Mouse (Mus musculus) hindbrain, embryonic 16.5 days (tissue): ENCODE data around the gene Dcaf6. TPM values are rescaled to one million over a fixed set of nuclear protein-coding genes. Genes with fewer than 3 reads are reported as not detected.

Source experiments
- ATAC-seq: fragments of 200-750 bp; cut with Nextera tagmentation; 2 replicates; pipeline ENCODE4 v1.8.0; 2017; ENCODE audit warnings: moderate TSS enrichment, moderate library complexity
- H3K27ac ChIP-seq: fragments of 300-500 bp; sonication (generic); 2 replicates; pipeline ENCODE4 v1.5.1; 2014; ENCODE audit warnings: low read depth, mild to moderate bottlenecking, control low read depth, low read length, moderate library complexity
- H3K27me3 ChIP-seq: fragments of 300-500 bp; sonication (generic); replicated peaks from 2 replicates; pipeline ENCODE4 v1.6.1; 2014; ENCODE audit warnings: low read length; ENCODE audit not compliant: control insufficient read depth, insufficient read depth
- H3K36me3 ChIP-seq: fragments of 300-500 bp; sonication (generic); 2 replicates; pipeline ENCODE4 v1.6.1; 2014; ENCODE audit warnings: mild to moderate bottlenecking, low read length, moderate library complexity, mixed read lengths; ENCODE audit not compliant: control insufficient read depth, insufficient read depth
- H3K4me1 ChIP-seq: fragments of 300-500 bp; sonication (generic); 2 replicates; pipeline ENCODE4 v1.6.1; 2014; ENCODE audit warnings: low read depth, low read length; ENCODE audit not compliant: control insufficient read depth, insufficient read depth
- H3K4me2 ChIP-seq: fragments of 300-500 bp; sonication (generic); 2 replicates; pipeline ENCODE4 v1.6.1; 2014; ENCODE audit warnings: mild to moderate bottlenecking, low read length, control low read depth, moderate library complexity
- H3K4me3 ChIP-seq: fragments of 300-500 bp; sonication (generic); 2 replicates; pipeline ENCODE4 v1.5.1; 2014; ENCODE audit warnings: mild to moderate bottlenecking, low read length, control low read depth, moderate library complexity
- H3K9ac ChIP-seq: fragments of 300-500 bp; sonication (generic); 2 replicates; pipeline ENCODE4 v1.6.1; 2014; ENCODE audit warnings: low read depth, mild to moderate bottlenecking, control low read depth, low read length, moderate library complexity
- H3K9me3 ChIP-seq: fragments of 300-500 bp; sonication (generic); 2 replicates; pipeline ENCODE4 v1.6.1; 2014; ENCODE audit warnings: mild to moderate bottlenecking, low read length, moderate library complexity; ENCODE audit not compliant: control insufficient read depth
- WGBS: fragments of 180-500 bp; shearing (Covaris S2); extraction: QIAGEN DNeasy Blood & Tissue Kit; methylation state at CpG from one replicate; pipeline ENCODE4 v1.1.7; 2014; 5-methylcytosine and 5-hydroxymethylcytosine counted together
- polyA plus RNA-seq: library from polyadenylated mRNA; unstranded; fragments of >200 nt; fragmentation: Nextera tagmentation; extraction: Ambion mirVana; gene quantifications from 2 replicates; pipeline ENCODE4 v1.2.1, GENCODE M21; 2015

Dcaf6 gene
- polyA plus RNA-seq, 1 experiment from 2014 or later: 17.7 TPM

GRCm38 (mm10) chr1:165295489-165295888 lies 164.8 kb downstream of the Dcaf6 start, which contains the start of gene Gpr161:
Gene Gpr161, plus strand, starts transcription at chr1:165295789.
- no peak for ATAC-seq
- no peak within 1 kb of the TSS for H3K4me2 ChIP-seq
- H3K9ac ChIP-seq: no peak within 1 kb of the TSS

DNA sequence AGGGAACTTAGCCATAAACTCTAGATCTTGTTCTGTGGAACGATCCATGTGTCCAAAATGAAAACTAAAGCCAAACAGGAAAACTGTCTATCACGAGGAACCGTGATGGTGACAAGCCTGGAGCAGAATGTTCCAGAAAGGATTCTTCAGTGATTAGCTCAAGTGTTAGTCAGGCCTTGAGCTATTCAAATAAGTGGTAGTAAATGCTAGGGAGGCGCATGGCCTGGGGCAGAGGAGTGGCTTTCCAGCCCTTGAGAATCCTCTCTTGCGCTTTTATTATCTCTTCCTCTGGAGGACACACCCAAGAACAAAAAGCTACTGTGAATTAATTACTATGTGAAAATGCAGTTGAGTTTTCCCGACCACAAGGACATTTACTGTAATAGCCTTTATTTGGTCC lies 168.7 kb downstream of the Dcaf6 start:
- peaks cover 8% of the 10 kb centered on the region; the same call in 1 of the 2 replicates for H3K36me3 ChIP-seq
- no peaks in the 10 kb centered on the region for H3K9me3 ChIP-seq
- WGBS: 91% methylated on average over 6 of the region's 6 CpGs
- no peak overlapping the region for H3K9ac ChIP-seq
- no peak overlapping the region for H3K27ac ChIP-seq
- H3K4me3 ChIP-seq: no peak overlapping the region
- ATAC-seq: no peak
- no peak overlapping the region for H3K4me2 ChIP-seq
- no peaks in the 10 kb centered on the region for H3K4me1 ChIP-seq
- no peaks in the 10 kb centered on the region for H3K27me3 ChIP-seq

More at GRCm38 (mm10) chr1:165295489-165295888, 164.8 kb downstream of the Dcaf6 start, which contains the start of gene Gpr161:
- H3K27me3 ChIP-seq: no peaks in the 10 kb centered on the region
- H3K4me1 ChIP-seq: no peaks in the 10 kb centered on the region
- no peaks in the 10 kb centered on the region for H3K9me3 ChIP-seq
- peaks cover 8% of the 10 kb centered on the region; the same call in 1 of the 2 replicates for H3K36me3 ChIP-seq
- H3K27ac ChIP-seq: no peak within 1 kb of the TSS
- H3K4me3 ChIP-seq: no peak within 1 kb of the TSS
- WGBS: 95% methylated on average over 1 of the region's 1 CpGs

DNA sequence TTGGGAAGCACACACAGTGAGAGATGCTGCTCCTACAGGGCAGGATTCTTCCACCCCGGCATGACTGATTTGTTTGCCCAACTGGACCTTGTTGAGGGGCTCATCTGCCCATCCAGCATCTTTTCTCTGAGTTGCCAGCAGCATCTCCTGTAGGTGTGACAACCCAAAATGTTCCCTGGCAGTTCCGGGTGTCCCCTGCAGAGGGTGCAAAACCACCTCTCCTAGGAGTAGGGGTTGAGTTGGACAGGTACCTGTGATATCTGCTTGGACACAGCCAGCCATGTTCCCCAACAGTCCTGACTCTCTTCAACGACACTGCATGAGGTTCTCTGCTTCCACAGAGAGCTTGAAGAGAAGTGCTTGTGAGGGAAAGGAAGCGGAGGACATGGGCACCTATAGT lies 170.4 kb downstream of the Dcaf6 start:
- Histone ChIP-seq H3K36me3 (peaks cover 5% of the 10 kb centered on the region; the same call in 1 of the 2 replicates), H3K4me3 (no peak overlapping the region), H3K27me3 (no peaks in the 10 kb centered on the region), H3K9ac (no peak overlapping the region), H3K27ac (no peak overlapping the region), H3K9me3 (no peaks in the 10 kb centered on the region), H3K4me2 (no peak overlapping the region), H3K4me1 (peaks cover 3% of the 10 kb centered on the region; the same call in 1 of the 2 replicates)
- no peak for ATAC-seq
- 92% methylated on average over 4 of the region's 4 CpGs for WGBS

GRCm38 (mm10) chr1:165288165-165288564 lies 172.1 kb downstream of the Dcaf6 start:
- H3K9ac ChIP-seq: no peak overlapping the region
- H3K9me3 ChIP-seq: no peaks in the 10 kb centered on the region
- no peak overlapping the region for H3K4me3 ChIP-seq
- ATAC-seq: no peak
- H3K36me3 ChIP-seq: no peaks in the 10 kb centered on the region
- no peaks in the 10 kb centered on the region for H3K27me3 ChIP-seq
- 91% methylated on average over 9 of the region's 9 CpGs for WGBS
- H3K4me2 ChIP-seq: no peak overlapping the region
- H3K4me1 ChIP-seq: peaks cover 14% of the 10 kb centered on the region
- H3K27ac ChIP-seq: no peak overlapping the region

DNA sequence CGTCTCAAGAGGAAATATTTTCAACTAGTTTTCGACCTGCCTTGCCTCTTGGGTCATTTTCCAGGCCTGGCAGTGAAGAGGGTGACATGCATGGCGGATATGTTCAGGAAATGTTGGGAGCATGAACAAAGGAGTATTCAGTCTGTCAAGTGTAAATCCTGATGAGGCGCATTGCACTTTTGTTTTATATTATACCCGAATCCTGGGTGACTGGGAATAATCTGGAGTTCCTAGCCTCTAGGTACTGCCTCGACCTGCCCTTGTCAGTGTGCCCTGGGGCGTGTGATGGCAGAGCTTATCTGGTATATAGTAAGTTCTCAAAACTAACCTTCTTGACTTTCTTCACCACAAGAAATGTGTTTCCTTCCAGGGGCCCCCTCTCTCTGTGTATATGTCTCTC lies 176.2 kb downstream of the Dcaf6 start:
- Histone ChIP-seq H3K36me3 (no peaks in the 10 kb centered on the region), H3K27me3 (no peaks in the 10 kb centered on the region), H3K4me2 (peak overlapping the region; percentile 81), H3K4me1 (peaks cover 27% of the 10 kb centered on the region), H3K9me3 (no peaks in the 10 kb centered on the region), H3K4me3 (peak overlapping the region; percentile 88; the same call in 1 of the 2 replicates), H3K9ac (no peak overlapping the region), H3K27ac (no peak overlapping the region)
- WGBS: 61% methylated on average over 7 of the region's 7 CpGs
- no peak for ATAC-seq

DNA sequence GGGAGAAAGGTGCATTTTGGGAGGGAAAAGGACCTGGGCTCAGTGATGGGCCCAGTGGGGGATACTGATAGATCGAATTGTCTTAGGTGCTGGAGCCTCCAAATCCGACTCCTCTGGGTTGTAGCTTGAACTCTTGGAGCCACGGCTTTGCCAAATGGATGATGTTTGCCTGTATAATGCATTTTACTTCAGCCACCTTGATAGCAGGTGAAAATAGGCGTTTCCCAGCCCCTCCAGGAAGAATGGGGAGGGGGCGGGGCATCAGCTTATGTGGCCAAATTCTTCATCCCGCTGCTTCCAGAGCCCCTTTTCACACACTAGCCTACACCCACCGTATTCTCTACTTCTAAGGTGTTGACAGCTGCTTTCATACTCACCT lies 177.3 kb downstream of the Dcaf6 start:
- Histone ChIP-seq H3K4me3 (peak overlapping the region; percentile 88), H3K27ac (peak overlapping the region; percentile 87), H3K27me3 (no peaks in the 10 kb centered on the region), H3K4me1 (peaks cover 27% of the 10 kb centered on the region), H3K9ac (peak overlapping the region; percentile 96), H3K4me2 (peak overlapping the region; percentile 81), H3K9me3 (no peaks in the 10 kb centered on the region), H3K36me3 (no peaks in the 10 kb centered on the region)
- 0 out of 2 replicates have a peak, but pooled peaks have one; percentile 2 for ATAC-seq
- WGBS: 13% methylated on average over 7 of the region's 7 CpGs

GRCm38 (mm10) chr1:165282222-165282966 lies 177.9 kb downstream of the Dcaf6 start:
- Histone ChIP-seq H3K4me2 (peak overlapping the region; percentile 81), H3K27me3 (no peaks in the 10 kb centered on the region), H3K4me3 (peak overlapping the region; percentile 88), H3K9ac (peak overlapping the region; percentile 96), H3K4me1 (peaks cover 27% of the 10 kb centered on the region), H3K36me3 (no peaks in the 10 kb centered on the region), H3K9me3 (no peaks in the 10 kb centered on the region), H3K27ac (peak overlapping the region; percentile 87)
- WGBS: under 1% methylated on average over 35 of the region's 35 CpGs
- peak; percentile 55 for ATAC-seq

GRCm38 (mm10) chr1:165281351-165282221 lies 178.7 kb downstream of the Dcaf6 start:
- H3K4me1 ChIP-seq: peaks cover 27% of the 10 kb centered on the region
- under 1% methylated on average over 55 of the region's 71 CpGs for WGBS
- no peaks in the 10 kb centered on the region for H3K36me3 ChIP-seq
- H3K27ac ChIP-seq: peak overlapping the region; percentile 87
- no peaks in the 10 kb centered on the region for H3K27me3 ChIP-seq
- peak overlapping the region; percentile 96 for H3K9ac ChIP-seq
- peak; percentile 78 for ATAC-seq
- peak overlapping the region; percentile 81 for H3K4me2 ChIP-seq
- H3K9me3 ChIP-seq: no peaks in the 10 kb centered on the region
- H3K4me3 ChIP-seq: peak overlapping the region; percentile 88

DNA sequence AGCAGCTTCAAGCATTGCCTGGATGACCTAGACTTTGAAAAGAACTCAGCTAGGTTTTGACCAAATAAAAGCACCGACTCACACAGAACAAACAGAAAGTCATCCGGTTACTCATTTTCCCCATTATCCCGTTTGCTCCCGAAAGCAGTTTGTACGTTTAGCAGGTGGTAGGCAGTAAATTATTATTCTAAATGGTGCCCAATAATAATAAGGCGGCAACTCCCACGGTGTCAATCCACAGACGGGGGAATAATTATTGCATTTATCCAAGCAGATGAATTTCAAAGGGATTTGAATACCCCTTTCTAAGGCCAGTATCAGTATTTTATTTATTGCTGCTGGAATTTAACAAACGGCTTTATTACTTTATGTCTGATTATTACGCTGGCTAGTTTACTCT lies 179.5 kb downstream of the Dcaf6 start:
- Histone ChIP-seq H3K27ac (peak overlapping the region; percentile 87; the same call in 1 of the 2 replicates), H3K4me2 (peak overlapping the region; percentile 81), H3K4me3 (peak overlapping the region; percentile 88), H3K27me3 (no peaks in the 10 kb centered on the region), H3K36me3 (no peaks in the 10 kb centered on the region), H3K9me3 (no peaks in the 10 kb centered on the region), H3K9ac (peak overlapping the region; percentile 33; the same call in 1 of the 2 replicates), H3K4me1 (peaks cover 27% of the 10 kb centered on the region)
- 34% methylated on average over 10 of the region's 10 CpGs for WGBS
- no peak for ATAC-seq
